Mouse (Mus musculus) testis, adult 2 months (tissue): ENCODE data around the gene Tmem189.

ENCODE experiments used
- CTCF ChIP-seq: fragments of 200-500 bp; IDR thresholded peaks from 2 replicates; pipeline ENCODE4 v1.5.1; 2012; ENCODE audit warnings: low read depth, mild to moderate bottlenecking, inconsistent platforms, low read length, moderate library complexity; ENCODE audit not compliant: control insufficient read depth, insufficient read depth, insufficient replicate concordance
- POLR2A ChIP-seq: fragments of 200-500 bp; IDR thresholded peaks from 2 replicates; pipeline ENCODE4 v1.6.1; 2012; ENCODE audit warnings: low read depth, mild to moderate bottlenecking, inconsistent platforms, low read length, moderate library complexity; ENCODE audit not compliant: control insufficient read depth

- peak; percentile 60; the same call in 1 of the 2 replicates for TF ChIP-seq CTCF
- TF ChIP-seq POLR2A: no peak
Measured at GRCm38 (mm10) chr2:167678600-167678999, 11.0 kb downstream of the Tmem189 start.
